In genomic region chr6:90781921-90782770, GRCm38 (mm10) we compare ENCODE assay signal across 8 mouse cellular contexts.
DNase-seq lines count a peak whose midpoint lies in the region; ATAC-seq lines count a peak whose summit lies in the region.

No protein-coding gene starts in this region.

- H3K9ac ChIP-seq in kidney, embryonic 14.5 days (ENCODE audit: low read depth, low read length): no peak overlapping the region
- H3K9ac ChIP-seq in lung, embryonic 16.5 days (ENCODE audit: low read length): no peak overlapping the region

- peaks cover 10% of the 10 kb centered on the region for H3K4me1 ChIP-seq in kidney, embryonic 14.5 days (ENCODE audit: control insufficient read depth, insufficient read depth, low read length)
- H3K4me1 ChIP-seq in lung, embryonic 16.5 days (replicated peaks; ENCODE audit: control insufficient read depth, insufficient read depth, low read length): 0 out of 2 replicates have a peak, but pooled peaks cover 4% of the 10 kb centered on the region

- H3K4me3 ChIP-seq in kidney, embryonic 14.5 days (ENCODE audit: low read length): no peak overlapping the region
- no peak overlapping the region for H3K4me3 ChIP-seq in lung, embryonic 16.5 days (ENCODE audit: low read length)

- no peaks in the 10 kb centered on the region for H3K27me3 ChIP-seq in kidney, embryonic 14.5 days (ENCODE audit: control insufficient read depth, insufficient read depth, low read length)
- H3K27me3 ChIP-seq in lung, embryonic 16.5 days (ENCODE audit: control insufficient read depth, insufficient read depth, low read depth, low read length): no peaks in the 10 kb centered on the region

- WGBS in kidney, embryonic 14.5 days: 44% methylated on average over 19 of the region's 19 CpGs
- WGBS in lung, embryonic 16.5 days: 40% methylated on average over 19 of the region's 19 CpGs

- peak; percentile 82 for DNase-seq in layer of hippocampus, adult 11-12 months (ENCODE audit: low spot score)
- no peak for DNase-seq in layer of hippocampus, adult 9-10 months (ENCODE audit: low spot score)
- DNase-seq in cerebellum, postnatal 14 days: peak; percentile 70 to 71
- DNase-seq in frontal cortex, postnatal 36 days (ENCODE audit: low spot score in 2 of 2): peak; percentile 51 to 76
- peak; percentile 13 for DNase-seq in retina, adult 2 months (ENCODE audit: low read depth, low spot score)
- no peak for DNase-seq in urinary bladder, adult 2 months (ENCODE audit: low spot score)

- no peak overlapping the region for H3K27ac ChIP-seq in kidney, embryonic 14.5 days (ENCODE audit: low read depth, low read length)
- H3K27ac ChIP-seq in lung, embryonic 16.5 days (ENCODE audit: low read length): no peak overlapping the region

- H3K9me3 ChIP-seq in kidney, embryonic 14.5 days (ENCODE audit: control insufficient read depth, low read length): no peaks in the 10 kb centered on the region
- H3K9me3 ChIP-seq in lung, embryonic 16.5 days (ENCODE audit: control insufficient read depth, low read length): no peaks in the 10 kb centered on the region

- H3K4me2 ChIP-seq in kidney, embryonic 14.5 days (replicated peaks; ENCODE audit: low read depth, low read length): no peak overlapping the region
- H3K4me2 ChIP-seq in lung, embryonic 16.5 days (ENCODE audit: low read depth, low read length): no peak overlapping the region

- ATAC-seq in kidney, embryonic 14.5 days (ENCODE audit: low FRiP score, low TSS enrichment): peak; percentile 63; the same call in 1 of the 2 replicates
- ATAC-seq in lung, embryonic 16.5 days (ENCODE audit: low read depth): peak; percentile 19; the same call in 1 of the 2 replicates

- no peaks in the 10 kb centered on the region for H3K36me3 ChIP-seq in kidney, embryonic 14.5 days (ENCODE audit: control insufficient read depth, insufficient read depth, low read length)
- no peaks in the 10 kb centered on the region for H3K36me3 ChIP-seq in lung, embryonic 16.5 days (ENCODE audit: control insufficient read depth, insufficient read depth, low read length)

Comparison
In these comparisons a context has a peak if more than half of its experiments do, and no peak if none do; other contexts are left out.
1. DNase-seq: peak in layer of hippocampus, adult 11-12 months (single experiment), cerebellum, postnatal 14 days (2 of 2), frontal cortex, postnatal 36 days (2 of 2) and retina, adult 2 months (single experiment); none in layer of hippocampus, adult 9-10 months (single experiment) and urinary bladder, adult 2 months (single experiment).